Mouse (Mus musculus): ENCODE measurements around the gene Zfp358. TPM values are rescaled to one million over a fixed set of nuclear protein-coding genes. Genes with fewer than 3 reads are reported as not detected.

Gene Zfp358
- polyA plus RNA-seq (2016; fragmentation: Nextera tagmentation; extraction: Ambion mirVana): 34.2 and 36.2 TPM in 2 replicates

- Histone ChIP-seq H3K9me3 (replicated peaks) (peaks cover 7% of the 10 kb centered on the region; the same call in 1 of the 2 replicates), H3K27ac (ENCODE audit: poor library complexity, severe bottlenecking) (peak within 1 kb of the TSS; percentile 83), H3K9ac (peak within 1 kb of the TSS; percentile 97), H3K4me3 (peak within 1 kb of the TSS; percentile 82), H3K27me3 (replicated peaks) (no peaks in the 10 kb centered on the region), H3K4me2 (peak within 1 kb of the TSS; percentile 78), H3K4me1 (replicated peaks) (peaks cover 9% of the 10 kb centered on the region), H3K36me3 (peaks cover 36% of the 10 kb centered on the region)
- peak; percentile 91 for ATAC-seq (ENCODE audit: insufficient number of reproducible peaks, low FRiP score)
- WGBS: under 1% methylated on average over 55 of the region's 64 CpGs
Measured at GRCm38 (mm10) chr8:3492901-3493844, at the start of gene Zfp358. TSS of gene Zfp358 (plus strand) at chr8:3493138.

- Histone ChIP-seq H3K27me3 (replicated peaks) (no peaks in the 10 kb centered on the region), H3K4me2 (no peak overlapping the region), H3K9me3 (replicated peaks) (no peaks in the 10 kb centered on the region), H3K4me3 (no peak overlapping the region), H3K4me1 (replicated peaks) (no peaks in the 10 kb centered on the region), H3K27ac (ENCODE audit: poor library complexity, severe bottlenecking) (no peak overlapping the region), H3K36me3 (peaks cover 84% of the 10 kb centered on the region), H3K9ac (no peak overlapping the region)
- ATAC-seq (ENCODE audit: insufficient number of reproducible peaks, low FRiP score): no peak
- 87% methylated on average over 2 of the region's 2 CpGs for WGBS
Measured at GRCm38 (mm10) chr8:3449226-3449625, 43.7 kb upstream of the Zfp358 start.

GRCm38 (mm10) chr8:3450670-3451069 is 42.3 kb upstream of the Zfp358 start:
- H3K36me3 ChIP-seq: peaks cover 91% of the 10 kb centered on the region
- no peaks in the 10 kb centered on the region for H3K27me3 ChIP-seq (replicated peaks)
- no peaks in the 10 kb centered on the region for H3K4me1 ChIP-seq (replicated peaks)
- no peak overlapping the region for H3K4me2 ChIP-seq
- H3K9ac ChIP-seq: no peak overlapping the region
- no peaks in the 10 kb centered on the region for H3K9me3 ChIP-seq (replicated peaks)
- no peak overlapping the region for H3K4me3 ChIP-seq
- ATAC-seq (ENCODE audit: insufficient number of reproducible peaks, low FRiP score): no peak
- no peak overlapping the region for H3K27ac ChIP-seq (ENCODE audit: poor library complexity, severe bottlenecking)
- 32% methylated on average over 5 of the region's 5 CpGs for WGBS

- no peak overlapping the region for H3K4me2 ChIP-seq
- H3K4me1 ChIP-seq (replicated peaks): no peaks in the 10 kb centered on the region
- H3K27ac ChIP-seq (ENCODE audit: poor library complexity, severe bottlenecking): no peak overlapping the region
- 90% methylated on average over 25 of the region's 25 CpGs for WGBS
- H3K9me3 ChIP-seq (replicated peaks): no peaks in the 10 kb centered on the region
- no peak for ATAC-seq (ENCODE audit: insufficient number of reproducible peaks, low FRiP score)
- H3K27me3 ChIP-seq (replicated peaks): no peaks in the 10 kb centered on the region
- H3K9ac ChIP-seq: no peak overlapping the region
- no peak overlapping the region for H3K4me3 ChIP-seq
- H3K36me3 ChIP-seq: peaks cover 95% of the 10 kb centered on the region
Measured at GRCm38 (mm10) chr8:3451992-3452391, 40.9 kb upstream of the Zfp358 start.

DNA sequence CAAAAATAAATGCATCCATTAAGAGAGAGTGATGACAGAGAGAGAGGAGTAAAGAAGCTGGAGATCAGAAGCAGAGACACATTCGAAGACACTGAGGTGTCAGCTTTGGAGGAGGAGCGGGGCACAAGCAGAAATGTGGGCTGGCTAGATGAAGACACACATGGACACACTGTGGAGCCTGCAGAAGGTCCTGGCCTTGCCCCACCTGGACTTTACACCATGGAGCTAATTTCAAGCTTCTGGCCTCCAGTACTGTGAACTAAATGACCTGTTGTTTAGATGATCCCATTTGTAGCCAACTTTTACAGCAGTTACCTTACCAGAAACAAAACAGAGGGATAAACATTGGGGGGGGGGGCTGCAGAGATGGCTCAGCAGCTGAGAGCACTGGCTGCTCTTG is 29.7 kb upstream of the Zfp358 start:
- H3K4me2 ChIP-seq: no peak overlapping the region
- WGBS: 72% methylated on average over 2 of the region's 2 CpGs
- 0 out of 2 replicates have a peak, but pooled peaks cover 6% of the 10 kb centered on the region for H3K4me1 ChIP-seq (replicated peaks)
- H3K9me3 ChIP-seq (replicated peaks): no peaks in the 10 kb centered on the region
- H3K27ac ChIP-seq (ENCODE audit: poor library complexity, severe bottlenecking): no peak overlapping the region
- H3K27me3 ChIP-seq (replicated peaks): no peaks in the 10 kb centered on the region
- peaks cover 13% of the 10 kb centered on the region; the same call in 1 of the 2 replicates for H3K36me3 ChIP-seq
- H3K9ac ChIP-seq: no peak overlapping the region
- no peak for ATAC-seq (ENCODE audit: insufficient number of reproducible peaks, low FRiP score)
- H3K4me3 ChIP-seq: no peak overlapping the region

GRCm38 (mm10) chr8:3464309-3464708 is 28.6 kb upstream of the Zfp358 start:
- 0 out of 2 replicates have a peak, but pooled peaks cover 6% of the 10 kb centered on the region for H3K4me1 ChIP-seq (replicated peaks)
- H3K36me3 ChIP-seq: peaks cover 4% of the 10 kb centered on the region; the same call in 1 of the 2 replicates
- no peak overlapping the region for H3K4me2 ChIP-seq
- no peak overlapping the region for H3K9ac ChIP-seq
- H3K27me3 ChIP-seq (replicated peaks): no peaks in the 10 kb centered on the region
- 55% methylated on average over 5 of the region's 5 CpGs for WGBS
- no peak for ATAC-seq (ENCODE audit: insufficient number of reproducible peaks, low FRiP score)
- no peak overlapping the region for H3K27ac ChIP-seq (ENCODE audit: poor library complexity, severe bottlenecking)
- no peak overlapping the region for H3K4me3 ChIP-seq
- H3K9me3 ChIP-seq (replicated peaks): no peaks in the 10 kb centered on the region

DNA sequence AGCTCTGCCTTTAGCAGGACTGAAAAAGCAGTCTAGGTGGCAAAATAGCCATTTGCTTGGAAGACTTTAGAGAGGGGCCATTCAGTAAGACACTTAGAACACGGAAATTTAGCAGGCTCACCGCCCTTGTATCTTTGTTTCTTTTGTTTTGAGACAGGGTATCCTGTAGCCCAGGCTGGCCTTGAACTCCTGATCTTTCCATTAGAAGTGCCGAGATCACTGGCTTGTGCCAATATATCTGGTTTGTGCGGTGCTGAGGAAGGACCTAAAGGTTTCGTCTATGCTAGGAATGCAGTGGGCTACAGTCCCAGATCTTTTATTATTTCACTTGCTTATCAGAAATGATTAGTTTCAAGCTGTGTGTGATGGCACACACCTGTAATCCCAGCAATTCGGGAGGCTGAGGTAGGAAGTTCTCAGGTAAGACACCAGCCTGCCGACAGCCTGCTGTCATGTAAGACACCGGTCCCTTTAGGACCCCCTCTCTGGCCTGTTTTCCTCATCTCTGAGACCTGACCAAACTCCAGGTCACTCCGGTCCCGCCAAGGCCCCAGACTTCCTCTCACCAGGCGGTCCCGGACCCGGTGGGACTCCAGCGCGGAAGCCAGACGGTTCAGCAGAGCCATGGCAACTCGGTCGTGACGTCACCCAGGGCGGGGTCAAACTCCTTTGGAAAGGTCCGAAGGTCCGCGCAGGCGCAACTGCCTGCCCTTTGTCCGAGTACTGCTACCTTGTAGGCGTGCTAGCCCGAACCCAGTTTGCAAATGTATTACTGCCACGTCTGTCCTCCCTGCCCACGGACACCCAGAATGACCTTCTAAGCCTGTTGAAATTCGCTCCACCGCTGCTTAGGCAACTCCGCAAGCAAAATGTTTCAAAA is 25.7 kb upstream of the Zfp358 start, which contains the start of gene Pex11g:
TSS of gene Pex11g (minus strand) at position 675 of the 880 bp plus-strand sequence.
- no peaks in the 10 kb centered on the region for H3K36me3 ChIP-seq
- peak; percentile 95 for ATAC-seq (ENCODE audit: insufficient number of reproducible peaks, low FRiP score)
- peak within 1 kb of the TSS; percentile 69 for H3K4me2 ChIP-seq
- H3K9me3 ChIP-seq (replicated peaks): no peaks in the 10 kb centered on the region
- peak within 1 kb of the TSS; percentile 75 for H3K9ac ChIP-seq
- 6% methylated on average over 32 of the region's 32 CpGs for WGBS
- H3K27me3 ChIP-seq (replicated peaks): no peaks in the 10 kb centered on the region
- 0 out of 2 replicates have a peak, but pooled peaks cover 6% of the 10 kb centered on the region for H3K4me1 ChIP-seq (replicated peaks)
- H3K4me3 ChIP-seq: peak within 1 kb of the TSS; percentile 51
- H3K27ac ChIP-seq (ENCODE audit: poor library complexity, severe bottlenecking): peak within 1 kb of the TSS; percentile 74

DNA sequence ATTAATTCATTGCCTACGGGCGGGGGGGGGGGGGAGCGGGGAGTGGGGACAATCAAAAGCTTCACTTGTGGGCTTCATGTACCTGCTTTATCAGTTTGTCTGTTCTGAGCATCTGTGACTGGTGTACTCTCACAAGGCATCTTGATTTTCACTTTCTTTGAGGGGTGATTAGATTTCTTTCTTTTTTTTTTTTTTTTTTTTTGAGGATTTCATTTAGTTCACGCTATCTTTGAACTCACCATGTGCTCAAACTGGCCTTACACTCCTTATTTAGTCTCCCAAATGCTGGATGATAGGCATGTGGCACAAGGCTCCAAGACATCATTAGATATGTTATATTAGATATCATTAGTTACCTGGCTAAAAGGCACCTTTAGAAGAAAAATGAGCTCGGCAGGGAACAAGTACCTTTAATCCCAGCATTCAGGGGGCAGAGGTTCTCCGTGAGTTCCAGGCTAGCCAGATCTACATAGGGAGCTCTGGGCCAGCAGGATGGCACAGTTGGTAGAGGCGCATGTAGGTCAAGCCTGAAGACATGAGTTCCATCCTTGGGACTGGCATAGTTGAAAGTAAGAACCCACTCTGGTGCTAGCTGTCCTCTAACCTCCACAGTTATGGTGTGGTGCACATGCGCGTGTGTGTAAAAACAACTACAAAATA is 24.9 kb upstream of the Zfp358 start:
- no peaks in the 10 kb centered on the region for H3K36me3 ChIP-seq
- peak overlapping the region; percentile 74; the same call in 1 of the 2 replicates for H3K27ac ChIP-seq (ENCODE audit: poor library complexity, severe bottlenecking)
- WGBS: 53% methylated on average over 9 of the region's 9 CpGs
- peak overlapping the region; percentile 51 for H3K4me3 ChIP-seq
- peak overlapping the region; percentile 69 for H3K4me2 ChIP-seq
- no peaks in the 10 kb centered on the region for H3K27me3 ChIP-seq (replicated peaks)
- H3K9me3 ChIP-seq (replicated peaks): no peaks in the 10 kb centered on the region
- peak overlapping the region; percentile 75 for H3K9ac ChIP-seq
- H3K4me1 ChIP-seq (replicated peaks): 0 out of 2 replicates have a peak, but pooled peaks cover 6% of the 10 kb centered on the region
- no peak for ATAC-seq (ENCODE audit: insufficient number of reproducible peaks, low FRiP score)

GRCm38 (mm10) chr8:3468838-3469237 is 24.1 kb upstream of the Zfp358 start:
- 94% methylated on average over 1 of the region's 1 CpGs for WGBS
- Histone ChIP-seq H3K4me3 (no peak overlapping the region), H3K9ac (no peak overlapping the region), H3K4me2 (no peak overlapping the region), H3K9me3 (replicated peaks) (no peaks in the 10 kb centered on the region), H3K27ac (ENCODE audit: poor library complexity, severe bottlenecking) (no peak overlapping the region), H3K4me1 (replicated peaks) (0 out of 2 replicates have a peak, but pooled peaks cover 6% of the 10 kb centered on the region), H3K27me3 (replicated peaks) (no peaks in the 10 kb centered on the region), H3K36me3 (no peaks in the 10 kb centered on the region)
- ATAC-seq (ENCODE audit: insufficient number of reproducible peaks, low FRiP score): no peak

GRCm38 (mm10) chr8:3470562-3470961 is 22.4 kb upstream of the Zfp358 start, which contains the start of gene Tex45:
TSS of gene Tex45 (plus strand) at chr8:3470862.
- H3K4me1 ChIP-seq (replicated peaks): 0 out of 2 replicates have a peak, but pooled peaks cover 6% of the 10 kb centered on the region
- no peaks in the 10 kb centered on the region for H3K36me3 ChIP-seq
- no peak within 1 kb of the TSS for H3K9ac ChIP-seq
- no peaks in the 10 kb centered on the region for H3K27me3 ChIP-seq (replicated peaks)
- H3K4me2 ChIP-seq: no peak within 1 kb of the TSS
- H3K9me3 ChIP-seq (replicated peaks): no peaks in the 10 kb centered on the region
- no peak within 1 kb of the TSS for H3K4me3 ChIP-seq
- H3K27ac ChIP-seq (ENCODE audit: poor library complexity, severe bottlenecking): no peak within 1 kb of the TSS
- ATAC-seq (ENCODE audit: insufficient number of reproducible peaks, low FRiP score): no peak

All from heart, embryonic 12.5 days (tissue).